Mouse (Mus musculus) frontal cortex, postnatal 14 days (tissue): ENCODE results near the gene Frmd4b.

Source experiments
- DNase-seq, 2 experiments: peaks; one replicate each; pipeline ENCODE4 v3.0.0; 2022; ENCODE audit warnings: low spot score in 2 of 2

The Frmd4b gene

GRCm38 (mm10) chr6:97579704-97580103, 37.6 kb downstream of the Frmd4b start:
- DNase-seq = no peak

GRCm38 (mm10) chr6:97578210-97578609, 39.1 kb downstream of the Frmd4b start:
- DNase-seq = no peak

- no peak for DNase-seq
Measured at GRCm38 (mm10) chr6:97577349-97577748, 40.0 kb downstream of the Frmd4b start.

- no peak for DNase-seq
Measured at GRCm38 (mm10) chr6:97576565-97577346, 40.6 kb downstream of the Frmd4b start.

GRCm38 (mm10) chr6:97576096-97576495, 41.2 kb downstream of the Frmd4b start:
- no peak for DNase-seq

- no peak for DNase-seq
Measured at GRCm38 (mm10) chr6:97574973-97575372, 42.4 kb downstream of the Frmd4b start.

GRCm38 (mm10) chr6:97572226-97572625, 45.1 kb downstream of the Frmd4b start:
- DNase-seq = no peak

GRCm38 (mm10) chr6:97568538-97568937, 48.8 kb downstream of the Frmd4b start:
- DNase-seq = no peak

- no peak for DNase-seq
Measured at GRCm38 (mm10) chr6:97566746-97567145, 50.6 kb downstream of the Frmd4b start.

GRCm38 (mm10) chr6:97557147-97557546, 60.2 kb downstream of the Frmd4b start:
- DNase-seq = no peak

GRCm38 (mm10) chr6:97555637-97556036, 61.7 kb downstream of the Frmd4b start:
- no peak for DNase-seq

- DNase-seq = no peak
Measured at GRCm38 (mm10) chr6:97553431-97553830, 63.9 kb downstream of the Frmd4b start.

- no peak for DNase-seq
Measured at GRCm38 (mm10) chr6:97552573-97552972, 64.8 kb downstream of the Frmd4b start.

GRCm38 (mm10) chr6:97551884-97552283, 65.5 kb downstream of the Frmd4b start:
- no peak for DNase-seq

GRCm38 (mm10) chr6:97551161-97551560, 66.2 kb downstream of the Frmd4b start:
- DNase-seq = no peak

- DNase-seq = no peak
Measured at GRCm38 (mm10) chr6:97540458-97540857, 76.9 kb downstream of the Frmd4b start.

GRCm38 (mm10) chr6:97535763-97536445, 81.4 kb downstream of the Frmd4b start:
- DNase-seq = peak; percentile 20 to 29

GRCm38 (mm10) chr6:97531043-97531442, 86.3 kb downstream of the Frmd4b start:
- DNase-seq = no peak

GRCm38 (mm10) chr6:97528961-97529680, 88.2 kb downstream of the Frmd4b start:
- DNase-seq = no peak

GRCm38 (mm10) chr6:97526092-97526491, 91.2 kb downstream of the Frmd4b start:
- DNase-seq = no peak

GRCm38 (mm10) chr6:97523118-97523517, 94.2 kb downstream of the Frmd4b start:
- DNase-seq = peak; percentile 47 to 79

- DNase-seq = no peak
Measured at GRCm38 (mm10) chr6:97521279-97522038, 95.9 kb downstream of the Frmd4b start.
